25 mouse cellular contexts compared by ENCODE assay signal in genomic region chr11:90360536-90360935, GRCm38 (mm10).
"Had no signal": no experiment of that assay in that cellular context is flagged by ENCODE, and none has a peak within 500 bp of the region (broad histone marks: within the 10 kb centered on the region; RNA-seq: fewer than 3 reads in every experiment).

No protein-coding gene starts in this region.

- ATAC-seq: hindbrain, postnatal 0 days; intestine, embryonic 16.5 days; liver, embryonic 12.5 days had no signal

- H3K9me3 ChIP-seq: heart, embryonic 13.5 days; heart, embryonic 15.5 days; hindbrain, embryonic 13.5 days; hindbrain, embryonic 15.5 days; kidney, embryonic 15.5 days; limb, embryonic 13.5 days; limb, embryonic 15.5 days; liver, embryonic 12.5 days had no signal

- H3K9ac ChIP-seq: heart, embryonic 13.5 days; heart, embryonic 15.5 days; hindbrain, embryonic 13.5 days; hindbrain, embryonic 15.5 days; kidney, embryonic 15.5 days; limb, embryonic 13.5 days; limb, embryonic 15.5 days; liver, embryonic 12.5 days; liver, embryonic 14.5 days had no signal

- DNase-seq: gastrocnemius, adult 2 months; gastrocnemius, postnatal 10 days; gastrocnemius, postnatal 25 days; heart, adult 18-20 months; heart, postnatal 14 days; heart, postnatal 36 days; kidney, adult 11 months; kidney, adult 2 months; kidney, adult 9 months; kidney, postnatal 14 days; kidney, postnatal 36 days; left cerebral cortex, postnatal 4 days had no signal

- H3K27me3 ChIP-seq: heart, embryonic 13.5 days; heart, embryonic 15.5 days; hindbrain, embryonic 13.5 days; hindbrain, embryonic 15.5 days; kidney, embryonic 15.5 days; limb, embryonic 13.5 days; limb, embryonic 15.5 days had no signal

- H3K4me3 ChIP-seq: gastrocnemius, adult 2 months; heart, embryonic 13.5 days; heart, embryonic 15.5 days; hindbrain, embryonic 13.5 days; hindbrain, embryonic 15.5 days; kidney, embryonic 15.5 days; limb, embryonic 13.5 days; limb, embryonic 15.5 days; liver, embryonic 12.5 days had no signal

- H3K4me2 ChIP-seq: heart, embryonic 11.5 days; heart, embryonic 13.5 days; heart, embryonic 15.5 days; hindbrain, embryonic 13.5 days; hindbrain, embryonic 15.5 days; kidney, embryonic 15.5 days; limb, embryonic 13.5 days; limb, embryonic 15.5 days; liver, embryonic 12.5 days had no signal

- H3K27ac ChIP-seq: gastrocnemius, adult 2 months; heart, embryonic 13.5 days; heart, embryonic 15.5 days; hindbrain, embryonic 13.5 days; hindbrain, embryonic 15.5 days; hindbrain, postnatal 0 days; kidney, embryonic 15.5 days; kidney, postnatal 0 days; limb, embryonic 13.5 days; limb, embryonic 15.5 days; liver, embryonic 12.5 days; liver, embryonic 14.5 days had no signal

- H3K36me3 ChIP-seq: heart, embryonic 13.5 days; heart, embryonic 15.5 days; hindbrain, embryonic 13.5 days; hindbrain, embryonic 15.5 days; kidney, embryonic 15.5 days; limb, embryonic 13.5 days; limb, embryonic 15.5 days; liver, embryonic 12.5 days had no signal
